24 mouse cellular contexts compared by ENCODE assay signal in the genomic region with DNA sequence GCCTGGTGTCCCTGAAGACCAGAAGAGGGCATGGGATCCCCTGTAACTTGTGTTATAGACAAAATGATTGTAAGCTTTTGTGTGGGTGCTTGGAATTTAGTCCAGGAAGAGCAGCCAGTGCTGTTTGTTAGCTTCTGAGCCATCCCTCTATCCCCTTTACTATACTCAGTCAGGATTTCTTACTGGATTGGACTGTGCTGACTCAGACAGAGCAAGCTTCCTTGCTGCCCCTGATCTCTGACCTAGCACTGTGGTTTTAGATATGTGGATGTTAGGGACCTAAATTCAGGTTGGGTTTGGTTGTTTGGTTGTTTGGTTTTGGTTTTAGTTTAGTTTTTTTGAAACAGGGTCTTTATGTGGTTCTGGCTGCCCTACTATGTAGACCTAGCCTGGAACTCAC.
"Had no signal": no experiment of that assay in that cellular context is flagged by ENCODE, and none has a peak within 500 bp of the region (broad histone marks: within the 10 kb centered on the region; RNA-seq: fewer than 3 reads in every experiment).

No protein-coding gene starts in this region.

- ATAC-seq: inflammation-experienced regulatory T-cells, adult 6 months; intestine, embryonic 15.5 days; intestine, postnatal 0 days had no signal

- H3K27me3 ChIP-seq: heart, embryonic 13.5 days; heart, embryonic 15.5 days; hindbrain, embryonic 13.5 days; hindbrain, embryonic 15.5 days; intestine, embryonic 15.5 days; limb, embryonic 12.5 days had no signal

- H3K4me3 ChIP-seq: heart, adult 2 months; heart, embryonic 13.5 days; heart, embryonic 15.5 days; hindbrain, embryonic 13.5 days; hindbrain, embryonic 15.5 days; intestine, embryonic 15.5 days; layer of hippocampus, adult 2 months; left cerebral cortex, adult 2 months; limb, embryonic 10.5 days; limb, embryonic 12.5 days had no signal

- H3K4me2 ChIP-seq: heart, embryonic 11.5 days; heart, embryonic 13.5 days; heart, embryonic 15.5 days; hindbrain, embryonic 15.5 days; intestine, embryonic 15.5 days; limb, embryonic 12.5 days had no signal

- H3K9ac ChIP-seq: heart, embryonic 15.5 days; hindbrain, embryonic 15.5 days; intestine, embryonic 15.5 days; limb, embryonic 12.5 days; liver, embryonic 14.5 days had no signal

- DNase-seq: gastrocnemius, postnatal 14 days; gastrocnemius, postnatal 36 days; heart, adult 11 months; heart, adult 2 months; heart, postnatal 14 days; heart, postnatal 36 days; kidney, adult 18-20 months; kidney, adult 8-10 months; kidney, postnatal 10 days; kidney, postnatal 25 days; kidney, postnatal 4 days had no signal

- H3K27ac ChIP-seq: heart, adult 2 months; heart, embryonic 13.5 days; heart, embryonic 15.5 days; hindbrain, embryonic 13.5 days; hindbrain, embryonic 15.5 days; intestine, embryonic 15.5 days; layer of hippocampus, adult 2 months; left cerebral cortex, adult 2 months; limb, embryonic 10.5 days; limb, embryonic 12.5 days; liver, embryonic 14.5 days had no signal

- H3K36me3 ChIP-seq: heart, embryonic 13.5 days; heart, embryonic 15.5 days; hindbrain, embryonic 13.5 days; hindbrain, embryonic 15.5 days; intestine, embryonic 15.5 days; limb, embryonic 12.5 days had no signal

- H3K9me3 ChIP-seq: heart, embryonic 13.5 days; heart, embryonic 15.5 days; hindbrain, embryonic 13.5 days; hindbrain, embryonic 15.5 days; intestine, embryonic 15.5 days; limb, embryonic 10.5 days; limb, embryonic 12.5 days had no signal
